Mouse (Mus musculus): ENCODE measurements around the gene Shcbp1.
"Not testable (repeated sequence)": the region's sequence is repeated elsewhere in the genome, so short reads cannot be mapped to it uniquely, and the experiment has no call there.

Gene Shcbp1

GRCm38 (mm10) chr8:4779254-4780055 lies at the start of gene Shcbp1:
Gene Shcbp1, minus strand, starts transcription at chr8:4779567.
- DNase-seq: peak; percentile 73

- no peak for DNase-seq
Measured at GRCm38 (mm10) chr8:4808831-4809230, 29.5 kb upstream of the Shcbp1 start.

- DNase-seq: no peak
Measured at GRCm38 (mm10) chr8:4800524-4801122, 21.3 kb upstream of the Shcbp1 start.

GRCm38 (mm10) chr8:4778266-4778665 lies 1.1 kb downstream of the Shcbp1 start:
- no peak for DNase-seq

GRCm38 (mm10) chr8:4764751-4765150 lies 14.6 kb downstream of the Shcbp1 start:
- DNase-seq: no peak

GRCm38 (mm10) chr8:4753048-4753447 lies 26.3 kb downstream of the Shcbp1 start:
- DNase-seq: no peak

- DNase-seq: no peak
Measured at GRCm38 (mm10) chr8:4730942-4731341, 48.4 kb downstream of the Shcbp1 start.

GRCm38 (mm10) chr8:4715546-4715945 lies 63.8 kb downstream of the Shcbp1 start:
- no peak for DNase-seq

- DNase-seq: not testable (repeated sequence)
Measured at GRCm38 (mm10) chr8:4708346-4708745, 71.0 kb downstream of the Shcbp1 start.

- DNase-seq: not testable (repeated sequence)
Measured at GRCm38 (mm10) chr8:4707916-4708315, 71.5 kb downstream of the Shcbp1 start.

GRCm38 (mm10) chr8:4691634-4692033 lies 87.7 kb downstream of the Shcbp1 start:
- DNase-seq: no peak

Measured in cerebellum, adult 8-10 months (tissue).